Mouse (Mus musculus) heart, postnatal 0 days (tissue): ENCODE data around the gene Tbl2. TPM values are rescaled to one million over a fixed set of nuclear protein-coding genes. Genes with fewer than 3 reads are reported as not detected.

Experiments used
- ATAC-seq: fragments of 200-750 bp; cut with Nextera tagmentation; 2 replicates; pipeline ENCODE4 v1.8.0; 2017; ENCODE audit warnings: low read depth, moderate number of reproducible peaks, moderate library complexity; ENCODE audit not compliant: insufficient read depth
- DNase-seq: peaks from one replicate; pipeline ENCODE4 v3.0.0-alpha.2; 2016; ENCODE audit warnings: low spot score
- H3K27ac ChIP-seq: fragments of 300-500 bp; sonication (generic); 2 replicates; pipeline ENCODE4 v1.5.1; 2014; ENCODE audit warnings: low read depth, mild to moderate bottlenecking
- H3K27me3 ChIP-seq: fragments of 300-500 bp; sonication (generic); 2 replicates; pipeline ENCODE4 v1.6.1; 2014; ENCODE audit warnings: low read length, mixed read lengths; ENCODE audit not compliant: control insufficient read depth, insufficient read depth
- H3K36me3 ChIP-seq: fragments of 300-500 bp; sonication (generic); replicated peaks from 2 replicates; pipeline ENCODE4 v1.6.1; 2014; ENCODE audit warnings: low read length, mixed read lengths; ENCODE audit not compliant: control insufficient read depth, insufficient read depth
- H3K4me1 ChIP-seq: fragments of 300-500 bp; sonication (generic); 2 replicates; pipeline ENCODE4 v1.6.1; 2014; ENCODE audit warnings: antibody characterized with exemption; ENCODE audit not compliant: control insufficient read depth, insufficient read depth
- H3K4me2 ChIP-seq: fragments of 300-500 bp; sonication (generic); 2 replicates; pipeline ENCODE4 v1.6.1; 2014; ENCODE audit warnings: low read depth, mild to moderate bottlenecking, low read length, moderate library complexity
- H3K4me3 ChIP-seq: fragments of 300-500 bp; sonication (generic); 2 replicates; pipeline ENCODE4 v1.5.1; 2014; ENCODE audit warnings: low read depth, low read length
- H3K9ac ChIP-seq: fragments of 300-500 bp; sonication (generic); replicated peaks from 2 replicates; pipeline ENCODE4 v1.6.1; 2014; ENCODE audit warnings: low read depth, low read length, mixed read lengths
- H3K9me3 ChIP-seq: fragments of 300-500 bp; sonication (generic); replicated peaks from 2 replicates; pipeline ENCODE4 v1.6.1; 2016; ENCODE audit warnings: low read length; ENCODE audit not compliant: control insufficient read depth
- CTCF ChIP-seq: IDR thresholded peaks from 2 replicates; pipeline ENCODE4 v1.5.1; 2016; ENCODE audit warnings: antibody characterized with exemption, control low read depth, low read depth
- EP300 ChIP-seq: IDR thresholded peaks from 2 replicates; pipeline ENCODE4 v1.6.1; 2016; ENCODE audit warnings: antibody characterized with exemption, low read depth
- WGBS: fragments of 180-500 bp; shearing (Covaris S2); extraction: QIAGEN DNeasy Blood & Tissue Kit; methylation state at CpG from one replicate; pipeline ENCODE4 v1.1.7; 2014; 5-methylcytosine and 5-hydroxymethylcytosine counted together
- microRNA-seq: library from miRNA; unstranded; fragments of <30 nt; microRNA quantifications from one replicate; pipeline ENCODE4, GENCODE M21; 2016
- polyA plus RNA-seq: library from polyadenylated mRNA; unstranded; fragments of >200 nt; fragmentation: Nextera tagmentation; extraction: Ambion mirVana; gene quantifications from 2 replicates; pipeline ENCODE4 v1.2.1, GENCODE M21; 2015
- total RNA-seq: library from RNA; depleted of rRNA; stranded (reverse); fragments of >200 nt; gene quantifications from 2 replicates; pipeline ENCODE4 v1.2.3, GENCODE M21; 2014; ENCODE audit warnings: low replicate concordance; rRNA removed

Tbl2 gene
- total and polyA plus RNA-seq, 2 experiments from 2014 or later: 11.3 to 30.0 TPM

GRCm38 (mm10) chr5:135191620-135192019 is 42.2 kb downstream of the Tbl2 start:
- H3K4me3 ChIP-seq: no peak overlapping the region
- no peaks in the 10 kb centered on the region for H3K27me3 ChIP-seq
- no peaks in the 10 kb centered on the region for H3K9me3 ChIP-seq
- no peak overlapping the region for H3K27ac ChIP-seq
- peaks cover 21% of the 10 kb centered on the region for H3K36me3 ChIP-seq
- H3K9ac ChIP-seq: no peak overlapping the region
- 41% methylated on average over 2 of the region's 2 CpGs for WGBS
- no peak for ATAC-seq
- peak; percentile 77 for DNase-seq
- TF ChIP-seq EP300 (no peak), CTCF (peak; percentile 79)
- H3K4me1 ChIP-seq: peaks cover 20% of the 10 kb centered on the region
- no peak overlapping the region for H3K4me2 ChIP-seq

- Histone ChIP-seq H3K4me1 (peaks cover 20% of the 10 kb centered on the region), H3K4me2 (no peak overlapping the region), H3K9ac (no peak overlapping the region), H3K27ac (no peak overlapping the region), H3K27me3 (no peaks in the 10 kb centered on the region), H3K9me3 (no peaks in the 10 kb centered on the region), H3K36me3 (peaks cover 21% of the 10 kb centered on the region), H3K4me3 (no peak overlapping the region)
- DNase-seq (no peak), ATAC-seq (no peak)
- 79% methylated on average over 1 of the region's 1 CpGs for WGBS
- TF ChIP-seq EP300: no peak
- TF ChIP-seq CTCF: no peak
Observed at GRCm38 (mm10) chr5:135192431-135192830, 43.0 kb downstream of the Tbl2 start.

- no peak for ATAC-seq
Observed at GRCm38 (mm10) chr5:135196367-135196766, 46.9 kb downstream of the Tbl2 start.

GRCm38 (mm10) chr5:135202763-135203162 is 53.3 kb downstream of the Tbl2 start:
- DNase-seq: peak; percentile 39
- Histone ChIP-seq H3K36me3 (peaks cover 71% of the 10 kb centered on the region), H3K4me2 (no peak overlapping the region)

More at GRCm38 (mm10) chr5:135196367-135196766, 46.9 kb downstream of the Tbl2 start:
- Histone ChIP-seq H3K4me3 (no peak overlapping the region), H3K36me3 (peaks cover 43% of the 10 kb centered on the region), H3K9me3 (no peaks in the 10 kb centered on the region), H3K27me3 (no peaks in the 10 kb centered on the region), H3K9ac (no peak overlapping the region), H3K4me1 (no peaks in the 10 kb centered on the region), H3K27ac (no peak overlapping the region), H3K4me2 (no peak overlapping the region)
- TF ChIP-seq CTCF (no peak), EP300 (no peak)
- 58% methylated on average over 6 of the region's 6 CpGs for WGBS
- DNase-seq: peak; percentile 33

GRCm38 (mm10) chr5:135208197-135208596 is 58.7 kb downstream of the Tbl2 start:
- WGBS: 94% methylated on average over 1 of the region's 1 CpGs
- H3K27me3 ChIP-seq: no peaks in the 10 kb centered on the region
- H3K9ac ChIP-seq: no peak overlapping the region
- no peaks in the 10 kb centered on the region for H3K9me3 ChIP-seq
- no peak overlapping the region for H3K27ac ChIP-seq
- no peak for DNase-seq
- no peak for ATAC-seq
- H3K4me3 ChIP-seq: no peak overlapping the region
- TF ChIP-seq CTCF (peak; percentile 20; the same call in 1 of the 2 replicates), EP300 (no peak)
- no peaks in the 10 kb centered on the region for H3K4me1 ChIP-seq
- no peak overlapping the region for H3K4me2 ChIP-seq
- H3K36me3 ChIP-seq: peaks cover 90% of the 10 kb centered on the region

More at GRCm38 (mm10) chr5:135202763-135203162, 53.3 kb downstream of the Tbl2 start:
- Histone ChIP-seq H3K27me3 (no peaks in the 10 kb centered on the region), H3K9ac (no peak overlapping the region), H3K4me1 (no peaks in the 10 kb centered on the region), H3K4me3 (no peak overlapping the region), H3K9me3 (no peaks in the 10 kb centered on the region), H3K27ac (peak overlapping the region; percentile 53)
- ATAC-seq: peak; percentile 82
- 37% methylated on average over 3 of the region's 3 CpGs for WGBS
- TF ChIP-seq EP300 (no peak), CTCF (no peak)

Small RNAs within 50 kb of the gene (microRNA-seq; reads per million reads assigned to microRNA genes)
- not detected for gene Gm25315

Other genes starting within 250 kb of the Tbl2 start
- gene Tmem270, start 242.9 kb upstream of the Tbl2 start, total RNA-seq: not detected in 2 replicates
- not detected in 2 replicates for gene Tmem270, start 242.9 kb upstream of the Tbl2 start, polyA plus RNA-seq
- not detected in 2 replicates for gene Cldn13, start 234.1 kb upstream of the Tbl2 start, total RNA-seq
- gene Cldn13, start 234.1 kb upstream of the Tbl2 start, polyA plus RNA-seq: 0.18 and 0.22 TPM in 2 replicates
- 4.6 and 9.4 TPM in 2 replicates for gene Mettl27, start 217.3 kb upstream of the Tbl2 start, total RNA-seq
- 6.4 and 8.3 TPM in 2 replicates for gene Mettl27, start 217.3 kb upstream of the Tbl2 start, polyA plus RNA-seq
- 0.12 and 10.2 TPM in 2 replicates for gene Cldn4, start 202.7 kb upstream of the Tbl2 start, total RNA-seq
- 0.18 TPM in 1 of 2 replicates, not detected in the other for gene Cldn4, start 202.7 kb upstream of the Tbl2 start, polyA plus RNA-seq
- gene Cldn3, start 163.4 kb upstream of the Tbl2 start, total RNA-seq: 3.8 and 15.2 TPM in 2 replicates
- 1.4 and 4.5 TPM in 2 replicates for gene Cldn3, start 163.4 kb upstream of the Tbl2 start, polyA plus RNA-seq
- 55.6 and 60.8 TPM in 2 replicates for gene Abhd11, start 140.5 kb upstream of the Tbl2 start, total RNA-seq
- gene Abhd11, start 140.5 kb upstream of the Tbl2 start, polyA plus RNA-seq: 99.5 and 100 TPM in 2 replicates
- 2.3 and 3.7 TPM in 2 replicates for gene Stx1a, start 126.2 kb upstream of the Tbl2 start, total RNA-seq
- 2.3 and 2.5 TPM in 2 replicates for gene Stx1a, start 126.2 kb upstream of the Tbl2 start, polyA plus RNA-seq
- 7.7 and 19.7 TPM in 2 replicates for gene Dnajc30, start 85.5 kb upstream of the Tbl2 start, total RNA-seq
- gene Dnajc30, start 85.5 kb upstream of the Tbl2 start, polyA plus RNA-seq: 33.6 and 34.1 TPM in 2 replicates
- gene Bud23, start 84.7 kb upstream of the Tbl2 start, total RNA-seq: 34.2 and 49.6 TPM in 2 replicates
- gene Bud23, start 84.7 kb upstream of the Tbl2 start, polyA plus RNA-seq: 33.7 and 38.2 TPM in 2 replicates
- 3.7 and 5.6 TPM in 2 replicates for gene Vps37d, start 71.4 kb upstream of the Tbl2 start, total RNA-seq
- 1.0 and 1.1 TPM in 2 replicates for gene Vps37d, start 71.4 kb upstream of the Tbl2 start, polyA plus RNA-seq
- gene Mlxipl, start 59.8 kb upstream of the Tbl2 start, total RNA-seq: 1.2 and 16.0 TPM in 2 replicates
- gene Mlxipl, start 59.8 kb upstream of the Tbl2 start, polyA plus RNA-seq: 3.4 and 5.3 TPM in 2 replicates
- gene Bcl7b, start 18.6 kb downstream of the Tbl2 start, total RNA-seq: 10.6 and 23.2 TPM in 2 replicates
- 51.8 and 54.5 TPM in 2 replicates for gene Bcl7b, start 18.6 kb downstream of the Tbl2 start, polyA plus RNA-seq
- 21.3 and 30.0 TPM in 2 replicates for gene Baz1b, start 37.6 kb downstream of the Tbl2 start, total RNA-seq
- gene Baz1b, start 37.6 kb downstream of the Tbl2 start, polyA plus RNA-seq: 11.9 and 13.1 TPM in 2 replicates
- 3.3 and 7.4 TPM in 2 replicates for gene Fzd9, start 101.6 kb downstream of the Tbl2 start, total RNA-seq
- 1.8 and 2.4 TPM in 2 replicates for gene Fzd9, start 101.6 kb downstream of the Tbl2 start, polyA plus RNA-seq
- not detected in 2 replicates for gene Fkbp6, start 200.4 kb downstream of the Tbl2 start, total RNA-seq
- not detected in 2 replicates for gene Fkbp6, start 200.4 kb downstream of the Tbl2 start, polyA plus RNA-seq
- gene Trim50, start 203.6 kb downstream of the Tbl2 start, total RNA-seq: not detected in 2 replicates
- gene Trim50, start 203.6 kb downstream of the Tbl2 start, polyA plus RNA-seq: not detected in 2 replicates
- 8.7 and 19.3 TPM in 2 replicates for gene Nsun5, start 220.3 kb downstream of the Tbl2 start, total RNA-seq
- gene Nsun5, start 220.3 kb downstream of the Tbl2 start, polyA plus RNA-seq: 11.4 and 13.1 TPM in 2 replicates
- gene Pom121, start 244.9 kb downstream of the Tbl2 start, total RNA-seq: 8.4 and 10.3 TPM in 2 replicates
- 3.6 and 4.4 TPM in 2 replicates for gene Pom121, start 244.9 kb downstream of the Tbl2 start, polyA plus RNA-seq